Mouse (Mus musculus): ENCODE results near the gene Flii. TPM values are rescaled to one million over a fixed set of nuclear protein-coding genes. Genes with fewer than 3 reads are reported as not detected.

Flii gene
- polyA plus RNA-seq, 1 experiment from 2014 or later, result 76.2 TPM

- peak overlapping the region; percentile 89 for H3K27ac ChIP-seq
- H3K9ac ChIP-seq, result peak overlapping the region; percentile 94
- no peak for ATAC-seq (ENCODE audit: insufficient number of reproducible peaks, insufficient read depth, low FRiP score, low TSS enrichment)
- 30% methylated on average over 12 of the region's 12 CpGs for WGBS
- H3K9me3 ChIP-seq, result no peaks in the 10 kb centered on the region
- peak overlapping the region; percentile 87 for H3K4me2 ChIP-seq (replicated peaks)
- no peaks in the 10 kb centered on the region for H3K27me3 ChIP-seq
- peak overlapping the region; percentile 87 for H3K4me3 ChIP-seq
- peaks cover 33% of the 10 kb centered on the region for H3K4me1 ChIP-seq
- peaks cover 21% of the 10 kb centered on the region for H3K36me3 ChIP-seq
Observed at GRCm38 (mm10) chr11:60700320-60701185, 26.5 kb downstream of the Flii start.

- ATAC-seq (ENCODE audit: insufficient number of reproducible peaks, insufficient read depth, low FRiP score, low TSS enrichment), result peak; percentile 85
- Histone ChIP-seq H3K9me3 (no peaks in the 10 kb centered on the region), H3K36me3 (peaks cover 12% of the 10 kb centered on the region), H3K9ac (peak within 1 kb of the TSS; percentile 94), H3K27ac (peak within 1 kb of the TSS; percentile 89), H3K4me2 (replicated peaks) (peak within 1 kb of the TSS; percentile 87), H3K4me1 (peaks cover 33% of the 10 kb centered on the region), H3K4me3 (peak within 1 kb of the TSS; percentile 87), H3K27me3 (no peaks in the 10 kb centered on the region)
- under 1% methylated on average over 64 of the region's 73 CpGs for WGBS
Observed at GRCm38 (mm10) chr11:60699524-60700075, 27.5 kb downstream of the Flii start, which contains the start of gene Llgl1. Gene Llgl1, plus strand, starts transcription at chr11:60699723.

GRCm38 (mm10) chr11:60698806-60699523 is 28.1 kb downstream of the Flii start:
- Histone ChIP-seq H3K4me3 (peak overlapping the region; percentile 87), H3K4me1 (peaks cover 33% of the 10 kb centered on the region), H3K9me3 (no peaks in the 10 kb centered on the region), H3K27me3 (no peaks in the 10 kb centered on the region), H3K36me3 (peaks cover 5% of the 10 kb centered on the region), H3K27ac (peak overlapping the region; percentile 89), H3K9ac (peak overlapping the region; percentile 94), H3K4me2 (replicated peaks) (peak overlapping the region; percentile 87)
- 5% methylated on average over 22 of the region's 22 CpGs for WGBS
- ATAC-seq (ENCODE audit: insufficient number of reproducible peaks, insufficient read depth, low FRiP score, low TSS enrichment), result peak; percentile 31

GRCm38 (mm10) chr11:60697561-60697960 is 29.5 kb downstream of the Flii start:
- Histone ChIP-seq H3K36me3 (no peaks in the 10 kb centered on the region), H3K4me2 (replicated peaks) (no peak overlapping the region), H3K9me3 (no peaks in the 10 kb centered on the region), H3K4me1 (peaks cover 24% of the 10 kb centered on the region), H3K4me3 (no peak overlapping the region), H3K9ac (no peak overlapping the region), H3K27me3 (no peaks in the 10 kb centered on the region), H3K27ac (no peak overlapping the region)
- 77% methylated on average over 2 of the region's 2 CpGs for WGBS
- ATAC-seq (ENCODE audit: insufficient number of reproducible peaks, insufficient read depth, low FRiP score, low TSS enrichment), result no peak

GRCm38 (mm10) chr11:60696165-60696564 is 30.9 kb downstream of the Flii start:
- Histone ChIP-seq H3K4me1 (peaks cover 11% of the 10 kb centered on the region), H3K36me3 (no peaks in the 10 kb centered on the region), H3K9ac (no peak overlapping the region), H3K4me2 (replicated peaks) (no peak overlapping the region), H3K4me3 (no peak overlapping the region), H3K27ac (no peak overlapping the region), H3K27me3 (no peaks in the 10 kb centered on the region), H3K9me3 (no peaks in the 10 kb centered on the region)
- ATAC-seq (ENCODE audit: insufficient number of reproducible peaks, insufficient read depth, low FRiP score, low TSS enrichment), result no peak
- 55% methylated on average over 1 of the region's 1 CpGs for WGBS

Small RNA genes lying within 50 kb of the gene (microRNA-seq; reads per million reads assigned to microRNA genes)
- 1.1 reads per million for gene Mir5100

Other genes starting within 250 kb of the Flii start
- 36.1 and 37.8 TPM in 2 replicates for gene Alkbh5, start 190.9 kb downstream of the Flii start, polyA plus RNA-seq (2016; fragmentation: Nextera tagmentation; extraction: Ambion mirVana)
- gene Llgl1, start 27.5 kb downstream of the Flii start, polyA plus RNA-seq (2016; fragmentation: Nextera tagmentation; extraction: Ambion mirVana), result 105 and 110 TPM in 2 replicates
- gene Mief2, start 1.1 kb upstream of the Flii start, polyA plus RNA-seq (2016; fragmentation: Nextera tagmentation; extraction: Ambion mirVana), result 19.1 and 19.6 TPM in 2 replicates
- gene Top3a, start 50.1 kb upstream of the Flii start, polyA plus RNA-seq (2016; fragmentation: Nextera tagmentation; extraction: Ambion mirVana), result 21.6 and 22.1 TPM in 2 replicates
- 7.2 and 8.0 TPM in 2 replicates for gene Smcr8, start 50.3 kb upstream of the Flii start, polyA plus RNA-seq (2016; fragmentation: Nextera tagmentation; extraction: Ambion mirVana)
- 53.6 and 57.3 TPM in 2 replicates for gene Shmt1, start 84.5 kb upstream of the Flii start, polyA plus RNA-seq (2016; fragmentation: Nextera tagmentation; extraction: Ambion mirVana)
- 31.9 and 32.3 TPM in 2 replicates for gene Dhrs7b, start 103.4 kb upstream of the Flii start, polyA plus RNA-seq (2016; fragmentation: Nextera tagmentation; extraction: Ambion mirVana)
- gene Tmem11, start 152.0 kb upstream of the Flii start, polyA plus RNA-seq (2016; fragmentation: Nextera tagmentation; extraction: Ambion mirVana), result 55.2 and 59.3 TPM in 2 replicates
- gene Natd1, start 187.5 kb upstream of the Flii start, polyA plus RNA-seq (2016; fragmentation: Nextera tagmentation; extraction: Ambion mirVana), result 20.0 and 20.4 TPM in 2 replicates
- 89.4 and 92.9 TPM in 2 replicates for gene Map2k3, start 204.8 kb upstream of the Flii start, polyA plus RNA-seq (2016; fragmentation: Nextera tagmentation; extraction: Ambion mirVana)